Mouse (Mus musculus) lung, adult 2 months (tissue): ENCODE data around the gene Patz1. TPM values are rescaled to one million over a fixed set of nuclear protein-coding genes. Genes with fewer than 3 reads are reported as not detected.

Experiments used
- DNase-seq: peaks from one replicate; pipeline ENCODE4 v3.0.0; 2022
- H3K4me1 ChIP-seq: fragments of 200-500 bp; 2 replicates; pipeline ENCODE4 v1.6.1; 2011; ENCODE audit warnings: low read length; ENCODE audit not compliant: control insufficient read depth, insufficient read depth
- H3K4me3 ChIP-seq: fragments of 200-500 bp; replicated peaks from 2 replicates; pipeline ENCODE3; 2011; ENCODE audit warnings: low read depth, mild to moderate bottlenecking, control low read depth, low read length; ENCODE audit errors: extremely low read depth
- CTCF ChIP-seq: fragments of 200-500 bp; IDR thresholded peaks from 2 replicates; pipeline ENCODE4 v1.5.1; 2011; ENCODE audit warnings: mild to moderate bottlenecking, low read length, control low read depth; ENCODE audit not compliant: insufficient read depth
- POLR2A ChIP-seq: fragments of 200-500 bp; IDR thresholded peaks from 2 replicates; pipeline ENCODE4 v1.6.1; 2011; ENCODE audit warnings: low read depth, mild to moderate bottlenecking, control low read depth, low read length, borderline replicate concordance; ENCODE audit errors: extremely low read depth
- WGBS: fragments of 180-500 bp; shearing (Covaris S2); methylation state at CpG from one replicate; pipeline ENCODE4 v1.1.7; 2018; 5-methylcytosine and 5-hydroxymethylcytosine counted together
- polyA plus RNA-seq: library from polyadenylated mRNA; depleted of rRNA; stranded (reverse); fragments of >200 nt; gene quantifications from 2 replicates; pipeline ENCODE4 v1.2.3, GENCODE M21; 2012

Patz1 gene
- polyA plus RNA-seq, 1 experiment = 40.3 TPM

GRCm38 (mm10) chr11:3302792-3303191 is 14.1 kb downstream of the Patz1 start:
- H3K4me3 ChIP-seq = no peak overlapping the region
- H3K4me1 ChIP-seq = peaks cover 3% of the 10 kb centered on the region; the same call in 1 of the 2 replicates
- DNase-seq = peak; percentile 50
- TF ChIP-seq CTCF (no peak), POLR2A (no peak)
- WGBS = 57% methylated on average over 4 of the region's 4 CpGs

GRCm38 (mm10) chr11:3305821-3306220 is 17.1 kb downstream of the Patz1 start:
- H3K4me3 ChIP-seq = no peak overlapping the region
- TF ChIP-seq POLR2A (no peak), CTCF (no peak)
- 92% methylated on average over 4 of the region's 4 CpGs for WGBS
- DNase-seq = no peak
- H3K4me1 ChIP-seq = no peaks in the 10 kb centered on the region; the same call in 1 of the 2 replicates

- Histone ChIP-seq H3K4me1 (no peaks in the 10 kb centered on the region; the same call in 1 of the 2 replicates), H3K4me3 (no peak overlapping the region)
- 90% methylated on average over 3 of the region's 3 CpGs for WGBS
- no peak for DNase-seq
- TF ChIP-seq POLR2A (no peak), CTCF (no peak)
Measured at GRCm38 (mm10) chr11:3307875-3308274, 19.2 kb downstream of the Patz1 start.

- DNase-seq = no peak
- H3K4me1 ChIP-seq = no peaks in the 10 kb centered on the region; the same call in 1 of the 2 replicates
- no peak overlapping the region for H3K4me3 ChIP-seq
- WGBS = 88% methylated on average over 4 of the region's 4 CpGs
- TF ChIP-seq POLR2A (no peak), CTCF (no peak)
Measured at GRCm38 (mm10) chr11:3309884-3310283, 21.2 kb downstream of the Patz1 start.

GRCm38 (mm10) chr11:3310789-3311585 is 22.3 kb downstream of the Patz1 start:
- WGBS = 77% methylated on average over 10 of the region's 10 CpGs
- DNase-seq = no peak

GRCm38 (mm10) chr11:3311586-3312347 is 23.1 kb downstream of the Patz1 start:
- WGBS = 79% methylated on average over 10 of the region's 10 CpGs
- no peak for DNase-seq
- Histone ChIP-seq H3K4me3 (no peak overlapping the region), H3K4me1 (no peaks in the 10 kb centered on the region; the same call in 1 of the 2 replicates)
- TF ChIP-seq POLR2A (no peak), CTCF (no peak)

More at GRCm38 (mm10) chr11:3310789-3311585, 22.3 kb downstream of the Patz1 start:
- Histone ChIP-seq H3K4me3 (no peak overlapping the region), H3K4me1 (no peaks in the 10 kb centered on the region; the same call in 1 of the 2 replicates)
- TF ChIP-seq POLR2A = no peak
- TF ChIP-seq CTCF = no peak

GRCm38 (mm10) chr11:3313294-3313693 is 24.6 kb downstream of the Patz1 start:
- no peaks in the 10 kb centered on the region; the same call in 1 of the 2 replicates for H3K4me1 ChIP-seq
- DNase-seq = no peak
- TF ChIP-seq POLR2A (no peak), CTCF (no peak)
- H3K4me3 ChIP-seq = no peak overlapping the region
- 52% methylated on average over 1 of the region's 1 CpGs for WGBS

- peak; percentile 74 for DNase-seq
- Histone ChIP-seq H3K4me1 (no peaks in the 10 kb centered on the region; the same call in 1 of the 2 replicates), H3K4me3 (no peak overlapping the region)
- WGBS = 29% methylated on average over 2 of the region's 2 CpGs
- TF ChIP-seq POLR2A (no peak), CTCF (peak; percentile 93)
Measured at GRCm38 (mm10) chr11:3314148-3314547, 25.5 kb downstream of the Patz1 start.

GRCm38 (mm10) chr11:3318286-3318685 is 29.6 kb downstream of the Patz1 start:
- H3K4me1 ChIP-seq = no peaks in the 10 kb centered on the region; the same call in 1 of the 2 replicates
- WGBS = 78% methylated on average over 3 of the region's 3 CpGs

More at GRCm38 (mm10) chr11:3318286-3318685, 29.6 kb downstream of the Patz1 start:
- H3K4me3 ChIP-seq = no peak overlapping the region
- DNase-seq = no peak
- no peak for TF ChIP-seq CTCF
